Mouse (Mus musculus) C2C12 (cell line): ENCODE measurements around the gene Hcls1.

Experiments
- CTCF ChIP-seq: IDR thresholded peaks from one replicate; pipeline ENCODE4 v1.5.1; 2011; ENCODE audit not compliant: control insufficient read depth, insufficient read depth, insufficient read length
- MAX ChIP-seq: IDR thresholded peaks from one replicate; pipeline ENCODE4 v1.6.1; 2011; ENCODE audit warnings: mild to moderate bottlenecking, control low read depth
- MYOD1 ChIP-seq: IDR thresholded peaks from one replicate; pipeline ENCODE4 v1.6.1; 2011; ENCODE audit warnings: low read depth; ENCODE audit not compliant: control insufficient read depth, insufficient read length
- MYOG ChIP-seq: IDR thresholded peaks from one replicate; pipeline ENCODE4 v1.6.1; 2011; ENCODE audit not compliant: control insufficient read depth, insufficient read length; ENCODE audit errors: extremely low read depth
- USF1 ChIP-seq: IDR thresholded peaks from one replicate; pipeline ENCODE4 v1.6.1; 2011; ENCODE audit warnings: low read depth, mild to moderate bottlenecking, control low read depth, moderate library complexity

- TF ChIP-seq CTCF = no peak
- TF ChIP-seq MYOG = no peak
- TF ChIP-seq MAX = no peak
- no peak for TF ChIP-seq USF1
- TF ChIP-seq MYOD1 = no peak
Observed at GRCm38 (mm10) chr16:36928106-36928500, 6.7 kb upstream of the Hcls1 start.
